Mouse (Mus musculus) midbrain, embryonic 16.5 days (tissue): ENCODE measurements around the gene Slc1a2. TPM values are rescaled to one million over a fixed set of nuclear protein-coding genes. Genes with fewer than 3 reads are reported as not detected.

ENCODE experiments used
- ATAC-seq: fragments of 200-750 bp; cut with Nextera tagmentation; 2 replicates; pipeline ENCODE4 v1.8.0; 2017; ENCODE audit warnings: moderate TSS enrichment
- H3K27ac ChIP-seq: fragments of 300-500 bp; sonication (generic); 2 replicates; pipeline ENCODE4 v1.5.1; 2014; ENCODE audit warnings: mild to moderate bottlenecking, low read length, mixed read lengths
- H3K27me3 ChIP-seq: fragments of 300-500 bp; sonication (generic); 2 replicates; pipeline ENCODE4 v1.6.1; 2014; ENCODE audit warnings: low read depth, low read length, mixed read lengths; ENCODE audit not compliant: control insufficient read depth, insufficient read depth
- H3K36me3 ChIP-seq: fragments of 300-500 bp; sonication (generic); 2 replicates; pipeline ENCODE4 v1.6.1; 2014; ENCODE audit warnings: mild to moderate bottlenecking, low read length, moderate library complexity, mixed read lengths; ENCODE audit not compliant: control insufficient read depth, insufficient read depth
- H3K4me1 ChIP-seq: fragments of 300-500 bp; sonication (generic); 2 replicates; pipeline ENCODE4 v1.6.1; 2014; ENCODE audit warnings: mild to moderate bottlenecking, low read length, mixed read lengths; ENCODE audit not compliant: control insufficient read depth, insufficient read depth
- H3K4me2 ChIP-seq: fragments of 300-500 bp; sonication (generic); 2 replicates; pipeline ENCODE4 v1.6.1; 2014; ENCODE audit warnings: mild to moderate bottlenecking, low read length, mixed read lengths
- H3K4me3 ChIP-seq: fragments of 300-500 bp; sonication (generic); 2 replicates; pipeline ENCODE4 v1.5.1; 2014; ENCODE audit warnings: low read depth, mild to moderate bottlenecking, low read length, moderate library complexity, mixed read lengths
- H3K9ac ChIP-seq: fragments of 300-500 bp; sonication (generic); 2 replicates; pipeline ENCODE4 v1.6.1; 2014; ENCODE audit warnings: low read depth, low read length, mixed read lengths
- H3K9me3 ChIP-seq: fragments of 300-500 bp; sonication (generic); replicated peaks from 2 replicates; pipeline ENCODE4 v1.6.1; 2014; ENCODE audit warnings: mild to moderate bottlenecking, low read length, mixed read lengths; ENCODE audit not compliant: control insufficient read depth, poor library complexity, severe bottlenecking
- WGBS: fragments of 180-500 bp; shearing (Covaris S2); extraction: QIAGEN DNeasy Blood & Tissue Kit; methylation state at CpG from one replicate; pipeline ENCODE4 v1.1.7; 2014; 5-methylcytosine and 5-hydroxymethylcytosine counted together
- polyA plus RNA-seq: library from polyadenylated mRNA; unstranded; fragments of >200 nt; fragmentation: Nextera tagmentation; extraction: Ambion mirVana; gene quantifications from 2 replicates; pipeline ENCODE4 v1.2.1, GENCODE M21; 2015

Gene Slc1a2
- polyA plus RNA-seq, 1 experiment from 2014 or later = 14.5 TPM

GRCm38 (mm10) chr2:102695541-102695940 is 37.1 kb downstream of the Slc1a2 start:
- Histone ChIP-seq H3K4me2 (no peak overlapping the region), H3K4me3 (no peak overlapping the region), H3K27ac (no peak overlapping the region), H3K9me3 (no peaks in the 10 kb centered on the region), H3K36me3 (no peaks in the 10 kb centered on the region), H3K27me3 (no peaks in the 10 kb centered on the region), H3K4me1 (peaks cover 3% of the 10 kb centered on the region; the same call in 1 of the 2 replicates), H3K9ac (no peak overlapping the region)
- ATAC-seq = no peak

GRCm38 (mm10) chr2:102697732-102698131 is 39.3 kb downstream of the Slc1a2 start:
- Histone ChIP-seq H3K27me3 (no peaks in the 10 kb centered on the region), H3K4me1 (peaks cover 3% of the 10 kb centered on the region; the same call in 1 of the 2 replicates), H3K4me3 (no peak overlapping the region), H3K36me3 (no peaks in the 10 kb centered on the region), H3K9ac (no peak overlapping the region), H3K4me2 (no peak overlapping the region), H3K9me3 (no peaks in the 10 kb centered on the region), H3K27ac (no peak overlapping the region)
- ATAC-seq = no peak
- 89% methylated on average over 2 of the region's 2 CpGs for WGBS

GRCm38 (mm10) chr2:102699921-102700320 is 41.5 kb downstream of the Slc1a2 start:
- Histone ChIP-seq H3K9me3 (no peaks in the 10 kb centered on the region), H3K4me1 (no peaks in the 10 kb centered on the region), H3K36me3 (no peaks in the 10 kb centered on the region), H3K27ac (no peak overlapping the region), H3K4me2 (no peak overlapping the region), H3K27me3 (no peaks in the 10 kb centered on the region), H3K4me3 (no peak overlapping the region), H3K9ac (no peak overlapping the region)
- no peak for ATAC-seq
- WGBS = 93% methylated on average over 7 of the region's 7 CpGs

- no peaks in the 10 kb centered on the region for H3K4me1 ChIP-seq
- H3K27me3 ChIP-seq = no peaks in the 10 kb centered on the region
- H3K36me3 ChIP-seq = no peaks in the 10 kb centered on the region
- ATAC-seq = no peak
- no peaks in the 10 kb centered on the region for H3K9me3 ChIP-seq
- no peak overlapping the region for H3K4me2 ChIP-seq
- H3K4me3 ChIP-seq = no peak overlapping the region
- H3K9ac ChIP-seq = no peak overlapping the region
- WGBS = 84% methylated on average over 2 of the region's 2 CpGs
- H3K27ac ChIP-seq = no peak overlapping the region
Observed at GRCm38 (mm10) chr2:102700695-102701094, 42.2 kb downstream of the Slc1a2 start.

- Histone ChIP-seq H3K4me3 (no peak overlapping the region), H3K27ac (no peak overlapping the region), H3K36me3 (no peaks in the 10 kb centered on the region), H3K9me3 (no peaks in the 10 kb centered on the region), H3K4me2 (no peak overlapping the region), H3K9ac (no peak overlapping the region), H3K27me3 (no peaks in the 10 kb centered on the region), H3K4me1 (no peaks in the 10 kb centered on the region)
- ATAC-seq = no peak
- 89% methylated on average over 3 of the region's 3 CpGs for WGBS
Observed at GRCm38 (mm10) chr2:102701382-102701781, 42.9 kb downstream of the Slc1a2 start.

GRCm38 (mm10) chr2:102703556-102703955 is 45.1 kb downstream of the Slc1a2 start:
- ATAC-seq = no peak
- no peak overlapping the region for H3K4me3 ChIP-seq
- no peak overlapping the region for H3K4me2 ChIP-seq
- no peaks in the 10 kb centered on the region for H3K27me3 ChIP-seq
- WGBS = 83% methylated on average over 3 of the region's 3 CpGs
- H3K27ac ChIP-seq = no peak overlapping the region
- no peaks in the 10 kb centered on the region for H3K9me3 ChIP-seq
- no peaks in the 10 kb centered on the region for H3K4me1 ChIP-seq
- H3K9ac ChIP-seq = no peak overlapping the region
- no peaks in the 10 kb centered on the region for H3K36me3 ChIP-seq

- H3K9me3 ChIP-seq = no peaks in the 10 kb centered on the region
- no peaks in the 10 kb centered on the region for H3K36me3 ChIP-seq
- H3K4me3 ChIP-seq = no peak overlapping the region
- ATAC-seq = no peak
- H3K9ac ChIP-seq = no peak overlapping the region
- no peak overlapping the region for H3K4me2 ChIP-seq
- no peaks in the 10 kb centered on the region for H3K4me1 ChIP-seq
- H3K27ac ChIP-seq = no peak overlapping the region
- H3K27me3 ChIP-seq = no peaks in the 10 kb centered on the region
- 79% methylated on average over 1 of the region's 1 CpGs for WGBS
Observed at GRCm38 (mm10) chr2:102704781-102705180, 46.3 kb downstream of the Slc1a2 start.

- Histone ChIP-seq H3K27ac (no peak overlapping the region), H3K9ac (no peak overlapping the region), H3K27me3 (no peaks in the 10 kb centered on the region), H3K4me1 (no peaks in the 10 kb centered on the region), H3K36me3 (no peaks in the 10 kb centered on the region), H3K9me3 (no peaks in the 10 kb centered on the region), H3K4me3 (no peak overlapping the region), H3K4me2 (no peak overlapping the region)
- WGBS = 87% methylated on average over 5 of the region's 5 CpGs
- ATAC-seq = no peak
Observed at GRCm38 (mm10) chr2:102711511-102711910, 53.1 kb downstream of the Slc1a2 start.

GRCm38 (mm10) chr2:102712049-102712448 is 53.6 kb downstream of the Slc1a2 start:
- no peaks in the 10 kb centered on the region for H3K27me3 ChIP-seq
- no peak for ATAC-seq
- no peak overlapping the region for H3K27ac ChIP-seq
- H3K9me3 ChIP-seq = no peaks in the 10 kb centered on the region
- no peak overlapping the region for H3K9ac ChIP-seq
- H3K4me2 ChIP-seq = no peak overlapping the region
- H3K4me3 ChIP-seq = no peak overlapping the region
- H3K36me3 ChIP-seq = no peaks in the 10 kb centered on the region
- WGBS = 90% methylated on average over 4 of the region's 4 CpGs
- H3K4me1 ChIP-seq = no peaks in the 10 kb centered on the region
